Mouse (Mus musculus): ENCODE data around the gene Agxt.

DNA sequence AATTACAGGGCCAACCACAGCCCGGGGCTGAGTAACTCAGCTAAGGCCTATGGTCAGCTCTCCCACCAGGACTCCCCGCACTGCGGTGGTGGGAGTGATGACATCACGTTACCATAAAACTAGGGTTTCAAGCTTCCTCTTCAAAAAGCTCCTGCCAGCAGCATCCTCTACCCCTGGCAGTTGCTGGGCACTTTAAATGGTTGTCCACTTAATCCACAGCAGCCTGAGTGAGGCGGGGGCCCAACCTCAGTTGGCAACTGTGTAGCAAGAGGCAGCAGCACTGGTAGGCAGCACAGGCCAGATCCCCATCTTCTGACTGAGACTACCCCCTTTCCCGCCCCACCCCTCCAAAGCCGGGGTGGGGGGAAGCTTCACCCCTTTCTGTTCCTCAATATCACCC, 32.3 kb upstream of the Agxt start:
- no peak for TF ChIP-seq CTCF (IDR thresholded peaks at IDR 0.05; ENCODE audit: borderline replicate concordance, insufficient read depth, low read depth, low read length)
- TF ChIP-seq POLR2A (IDR thresholded peaks at IDR 0.05; ENCODE audit: borderline replicate concordance, insufficient read depth, low read length), result no peak
